Mouse (Mus musculus) kidney, adult 2 months (tissue): ENCODE measurements at regions not wholly inside any gene's neighbourhood (a gene's known extent, or its start where the extent isn't known, plus 50 kb on each side); places are given as distances from the start of the nearest gene placed in this dataset.

Experiments used
- CTCF ChIP-seq: fragments of 200-500 bp; conservative IDR thresholded peaks from 2 replicates; pipeline ENCODE4 v1.5.1; 2011; ENCODE audit warnings: low read depth, mild to moderate bottlenecking, control low read depth, low read length, moderate library complexity, mixed read lengths; ENCODE audit not compliant: insufficient read depth, insufficient read length
- POLR2A ChIP-seq: fragments of 200-500 bp; IDR thresholded peaks from one replicate; pipeline ENCODE4 v1.6.1; 2011; ENCODE audit warnings: low read depth, low read length, control low read depth

- TF ChIP-seq POLR2A, result no peak
- no peak for TF ChIP-seq CTCF
Measured at GRCm38 (mm10) chr14:24824351-24824750, 337.4 kb downstream of the Rps24 start.
